21 mouse cellular contexts compared by ENCODE assay signal in the genomic region with DNA sequence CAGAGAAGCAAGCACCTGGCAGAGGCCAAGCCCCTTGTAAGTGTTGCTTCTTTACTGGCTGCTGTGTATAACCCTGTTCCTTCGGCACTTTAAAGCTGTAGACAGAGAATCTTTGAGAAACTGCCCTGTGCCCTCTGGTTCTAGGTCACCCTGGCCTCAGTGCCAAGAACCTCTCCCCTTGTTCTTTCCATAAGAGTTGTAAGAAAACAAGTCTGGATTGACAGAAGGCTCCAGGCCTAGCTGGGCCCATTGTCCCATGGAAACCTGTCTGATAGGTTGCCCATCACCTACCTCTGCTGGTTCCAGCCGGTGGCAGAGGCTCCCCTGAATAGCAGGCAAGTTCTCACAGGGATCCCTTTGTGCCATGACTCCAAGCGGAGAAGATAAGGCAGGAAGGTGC. TPM values are rescaled to one million over a fixed set of nuclear protein-coding genes. Genes with fewer than 3 reads are reported as not detected.
DNase-seq lines count a peak whose midpoint lies in the region; ATAC-seq lines count a peak whose summit lies in the region.
"Had no signal": no experiment of that assay in that cellular context is flagged by ENCODE, and none has a peak within 500 bp of the region (broad histone marks: within the 10 kb centered on the region; RNA-seq: fewer than 3 reads in every experiment).

No protein-coding gene starts in this region.

- peaks cover 20% of the 10 kb centered on the region for H3K36me3 ChIP-seq in forebrain, embryonic 10.5 days (replicated peaks)
- H3K36me3 ChIP-seq in forebrain, embryonic 12.5 days (replicated peaks): no peaks in the 10 kb centered on the region; the same call in 1 of the 2 replicates
- H3K36me3 ChIP-seq in heart, embryonic 13.5 days: no peaks in the 10 kb centered on the region
- H3K36me3 ChIP-seq in lung, embryonic 15.5 days: no peaks in the 10 kb centered on the region
- no peaks in the 10 kb centered on the region; the same call in 1 of the 2 replicates for H3K36me3 ChIP-seq in limb, embryonic 10.5 days
- H3K36me3 ChIP-seq: limb, embryonic 15.5 days; liver, embryonic 15.5 days; midbrain, embryonic 12.5 days had no signal

- no peaks in the 10 kb centered on the region for H3K27me3 ChIP-seq in forebrain, embryonic 10.5 days (ENCODE audit: poor library complexity, severe bottlenecking)
- H3K27me3 ChIP-seq in forebrain, embryonic 12.5 days: no peaks in the 10 kb centered on the region
- no peaks in the 10 kb centered on the region for H3K27me3 ChIP-seq in heart, embryonic 13.5 days (replicated peaks)
- H3K27me3 ChIP-seq in lung, embryonic 15.5 days: no peaks in the 10 kb centered on the region
- no peaks in the 10 kb centered on the region for H3K27me3 ChIP-seq in limb, embryonic 10.5 days (ENCODE audit: low read depth, poor library complexity, severe bottlenecking)
- H3K27me3 ChIP-seq: limb, embryonic 15.5 days; liver, embryonic 15.5 days; midbrain, embryonic 12.5 days; Patski had no signal

- H3K9me3 ChIP-seq in forebrain, embryonic 10.5 days: no peaks in the 10 kb centered on the region
- H3K9me3 ChIP-seq in forebrain, embryonic 12.5 days: no peaks in the 10 kb centered on the region
- no peaks in the 10 kb centered on the region for H3K9me3 ChIP-seq in heart, embryonic 13.5 days
- H3K9me3 ChIP-seq in lung, embryonic 15.5 days: no peaks in the 10 kb centered on the region
- H3K9me3 ChIP-seq in limb, embryonic 10.5 days (replicated peaks): no peaks in the 10 kb centered on the region
- H3K9me3 ChIP-seq: limb, embryonic 15.5 days; liver, embryonic 15.5 days; midbrain, embryonic 12.5 days had no signal

- DNase-seq in forebrain, embryonic 10.5 days (ENCODE audit: extremely low spot score, low spot score): no peak
- DNase-seq in heart, postnatal 14 days: no peak
- no peak for DNase-seq in lung, postnatal 14 days
- DNase-seq in limb, embryonic 10.5 days (ENCODE audit: low spot score): no peak
- no peak for DNase-seq in cerebellum, postnatal 14 days
- DNase-seq: adrenal gland, postnatal 25 days; cerebellum, adult 11 months; cerebellum, postnatal 25 days; embryo, embryonic 11 days; gastrocnemius, postnatal 25 days; kidney, adult 9 months; thymus, postnatal 36 days had no signal

- WGBS in forebrain, embryonic 10.5 days: 93% methylated on average over 3 of the region's 3 CpGs
- WGBS in forebrain, embryonic 12.5 days: 91% methylated on average over 3 of the region's 3 CpGs
- 68% methylated on average over 3 of the region's 3 CpGs for WGBS in heart, embryonic 13.5 days
- 70% methylated on average over 3 of the region's 3 CpGs for WGBS in lung, embryonic 15.5 days
- WGBS in limb, embryonic 10.5 days: 86% methylated on average over 3 of the region's 3 CpGs

- no peak overlapping the region for H3K4me3 ChIP-seq in forebrain, embryonic 10.5 days
- H3K4me3 ChIP-seq in forebrain, embryonic 12.5 days (replicated peaks): no peak overlapping the region
- H3K4me3 ChIP-seq in heart, embryonic 13.5 days: no peak overlapping the region
- no peak overlapping the region for H3K4me3 ChIP-seq in lung, embryonic 15.5 days
- H3K4me3 ChIP-seq in limb, embryonic 10.5 days: no peak overlapping the region
- H3K4me3 ChIP-seq: limb, embryonic 15.5 days; liver, embryonic 15.5 days; midbrain, embryonic 12.5 days had no signal

- ATAC-seq in forebrain, embryonic 12.5 days (ENCODE audit: low FRiP score): no peak
- no peak for ATAC-seq in heart, embryonic 13.5 days (ENCODE audit: extremely low read depth, insufficient number of reproducible peaks, low FRiP score, low TSS enrichment)
- no peak for ATAC-seq in lung, embryonic 15.5 days (ENCODE audit: borderline replicate concordance, extremely low read depth, low FRiP score, low TSS enrichment)
- ATAC-seq: CD4-positive, CD25-positive, alpha-beta regulatory T cell, adult 4 months; Patski had no signal

- H3K27ac ChIP-seq in forebrain, embryonic 10.5 days: peak overlapping the region; percentile 65
- no peak overlapping the region for H3K27ac ChIP-seq in forebrain, embryonic 12.5 days
- H3K27ac ChIP-seq in heart, embryonic 13.5 days (replicated peaks): 0 out of 2 replicates have a peak overlapping the region, but pooled peaks have one; percentile 12
- H3K27ac ChIP-seq in lung, embryonic 15.5 days: 0 out of 2 replicates have a peak overlapping the region, but pooled peaks have one; percentile 37
- peak overlapping the region; percentile 50 for H3K27ac ChIP-seq in limb, embryonic 10.5 days
- H3K27ac ChIP-seq: hindbrain, embryonic 14.5 days; limb, embryonic 15.5 days; liver, embryonic 15.5 days; midbrain, embryonic 12.5 days had no signal

- H3K9ac ChIP-seq in forebrain, embryonic 12.5 days: no peak overlapping the region
- peak overlapping the region; percentile 0 for H3K9ac ChIP-seq in heart, embryonic 13.5 days
- H3K9ac ChIP-seq in lung, embryonic 15.5 days: no peak overlapping the region
- H3K9ac ChIP-seq: hindbrain, embryonic 14.5 days; limb, embryonic 15.5 days; liver, embryonic 15.5 days; midbrain, embryonic 12.5 days had no signal

- intact Hi-C loops in heart, postnatal 14 days (cut with DNase I): loop anchor here (5.0 kb wide), 1 partner anchor 74 kb away; no protein-coding TSS in a partner anchor

- no peak overlapping the region for H3K4me2 ChIP-seq in forebrain, embryonic 12.5 days
- H3K4me2 ChIP-seq in heart, embryonic 13.5 days: no peak overlapping the region
- H3K4me2 ChIP-seq in lung, embryonic 15.5 days: no peak overlapping the region
- H3K4me2 ChIP-seq: hindbrain, embryonic 14.5 days; limb, embryonic 15.5 days; liver, embryonic 15.5 days; midbrain, embryonic 12.5 days had no signal

- peaks cover 55% of the 10 kb centered on the region for H3K4me1 ChIP-seq in forebrain, embryonic 10.5 days
- peaks cover 35% of the 10 kb centered on the region for H3K4me1 ChIP-seq in forebrain, embryonic 12.5 days
- peaks cover 91% of the 10 kb centered on the region for H3K4me1 ChIP-seq in heart, embryonic 13.5 days
- peaks cover 62% of the 10 kb centered on the region for H3K4me1 ChIP-seq in lung, embryonic 15.5 days
- peaks cover 25% of the 10 kb centered on the region for H3K4me1 ChIP-seq in limb, embryonic 10.5 days
- H3K4me1 ChIP-seq: liver, embryonic 15.5 days had no signal

RNA-seq across cellular contexts. Expression of a gene that starts 47.9 kb away (rescaled TPM):
- polyA plus RNA-seq in forebrain, embryonic 10.5 days (2016; fragmentation: Nextera tagmentation; extraction: Ambion mirVana): 27.7 and 28.7 TPM in 2 replicates
- polyA plus RNA-seq in forebrain, embryonic 12.5 days (2016; fragmentation: Nextera tagmentation; extraction: Ambion mirVana): 26.5 and 27.1 TPM in 2 replicates
- polyA plus RNA-seq in heart, embryonic 13.5 days (2015; fragmentation: Nextera tagmentation; extraction: Ambion mirVana): 19.2 and 19.6 TPM in 2 replicates
- total RNA-seq in heart, postnatal 14 days (2021): 10 to 100 TPM; 15.5 to 17.1 TPM
- polyA plus RNA-seq in lung, embryonic 15.5 days (2015; fragmentation: Nextera tagmentation; extraction: Ambion mirVana): 25.2 and 27.1 TPM in 2 replicates
- 25.9 and 26.9 TPM in 2 replicates for polyA plus RNA-seq in limb, embryonic 10.5 days (2016; fragmentation: Nextera tagmentation; extraction: Ambion mirVana)
